Mouse (Mus musculus) urinary bladder, postnatal 25 days (tissue): ENCODE data around the gene Orai3.
"Not testable (repeated sequence)": the region's sequence is repeated elsewhere in the genome, so short reads cannot be mapped to it uniquely, and the experiment has no call there.

Experiments used
- DNase-seq: peaks from one replicate; pipeline ENCODE4 v3.0.0; 2022; ENCODE audit warnings: low spot score

Orai3 gene

DNA sequence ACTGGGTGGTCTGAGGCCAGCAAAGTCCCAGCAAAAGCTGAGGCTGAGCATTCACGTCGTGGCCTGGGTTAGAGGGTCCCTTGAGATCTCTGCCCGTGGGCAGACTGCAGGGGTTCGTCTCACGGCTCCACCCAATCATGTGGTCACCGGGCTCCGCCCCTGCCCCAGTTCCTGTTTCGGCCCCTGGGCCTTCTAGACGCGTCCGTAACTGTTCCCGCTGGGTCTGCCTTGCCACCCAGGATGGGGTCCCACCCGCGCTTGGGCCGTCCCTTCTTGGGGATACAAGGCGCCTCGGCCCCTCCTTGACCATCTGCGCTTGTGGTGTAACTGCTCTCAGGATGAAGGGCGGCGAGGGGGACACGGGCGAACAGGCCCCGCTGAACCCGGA, at the start of gene Orai3:
Gene Orai3 (plus strand): TSS at position 165 of the 388 bp plus-strand sequence.
- DNase-seq: peak; percentile 79

DNA sequence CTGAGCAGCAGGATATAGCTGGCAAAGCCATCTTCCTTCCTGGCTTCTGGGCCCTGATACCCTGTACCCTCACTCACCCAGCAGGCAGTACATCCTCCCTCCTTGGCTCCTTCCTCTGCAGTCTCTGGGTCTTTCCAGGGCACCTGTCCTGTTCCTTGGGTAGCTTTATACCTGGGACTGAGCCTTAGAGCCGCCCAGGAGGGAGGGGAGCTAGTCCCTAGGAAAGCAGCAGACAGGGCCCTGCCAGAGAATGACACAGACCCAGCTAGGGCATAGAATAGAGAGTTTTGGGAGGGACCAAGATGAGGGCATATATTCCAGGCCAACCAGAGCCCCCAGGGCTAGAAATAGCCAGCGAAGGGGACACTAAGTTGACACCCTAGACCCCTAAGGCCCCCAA, 44.1 kb upstream of the Orai3 start:
- no peak for DNase-seq

DNA sequence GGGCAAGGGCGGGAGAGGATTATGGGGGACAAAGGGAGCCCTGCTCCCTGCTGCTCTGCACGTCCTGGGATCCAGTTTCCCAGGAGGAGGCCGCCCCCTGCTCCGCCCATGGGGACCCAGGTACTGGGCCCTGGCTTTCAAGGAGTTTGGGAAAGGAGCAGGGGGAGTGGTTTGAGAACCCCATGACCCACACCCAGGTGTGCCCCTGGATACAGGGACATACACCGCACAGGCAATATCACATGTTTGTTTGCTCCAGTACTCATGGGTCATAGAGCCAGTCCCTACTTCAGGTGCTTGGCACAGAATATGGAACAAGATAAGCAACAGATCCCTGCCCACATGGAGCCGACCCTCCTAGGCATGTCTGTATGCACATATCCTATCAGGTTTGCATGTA, 43.7 kb upstream of the Orai3 start:
- no peak for DNase-seq

DNA sequence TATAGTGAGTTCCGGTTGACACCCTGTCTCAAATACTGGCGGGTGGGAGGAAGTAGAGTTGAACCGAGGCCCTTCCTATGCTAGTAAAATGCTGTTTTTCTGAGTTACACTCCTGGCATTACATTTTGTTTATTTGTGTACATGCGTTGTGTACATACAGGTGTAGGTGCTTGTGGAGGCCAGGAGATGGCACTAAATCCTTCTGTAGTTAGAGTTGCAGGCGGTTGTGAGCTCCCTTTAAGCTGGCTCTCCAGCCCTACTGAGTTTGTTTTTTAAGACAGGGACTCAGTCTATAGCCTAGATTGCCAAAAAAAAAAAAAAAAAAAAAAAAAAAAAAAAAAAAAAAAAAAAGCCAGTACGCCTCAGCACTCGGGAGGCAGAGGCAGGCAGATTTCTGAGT, 41.7 kb upstream of the Orai3 start:
- no peak for DNase-seq

DNA sequence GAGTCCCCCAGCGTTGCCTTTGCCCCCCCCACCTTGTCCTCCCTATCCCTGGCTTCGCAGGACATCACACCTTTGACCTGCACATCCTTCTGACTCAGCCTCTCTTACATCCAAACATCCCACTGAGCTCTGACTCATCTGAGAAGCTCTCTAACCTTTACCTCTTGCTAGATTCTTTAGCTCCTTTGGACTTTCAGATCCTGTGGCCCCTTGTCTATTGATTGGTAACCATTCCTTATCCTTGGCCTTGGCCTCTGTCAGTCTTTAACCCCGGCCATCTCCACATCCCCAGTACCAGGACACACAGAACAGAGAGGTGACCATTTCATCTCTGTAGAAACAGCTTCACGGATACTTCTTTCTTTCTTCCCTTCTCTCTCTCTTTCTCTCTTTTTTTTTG, 39.4 kb upstream of the Orai3 start:
- no peak for DNase-seq

DNA sequence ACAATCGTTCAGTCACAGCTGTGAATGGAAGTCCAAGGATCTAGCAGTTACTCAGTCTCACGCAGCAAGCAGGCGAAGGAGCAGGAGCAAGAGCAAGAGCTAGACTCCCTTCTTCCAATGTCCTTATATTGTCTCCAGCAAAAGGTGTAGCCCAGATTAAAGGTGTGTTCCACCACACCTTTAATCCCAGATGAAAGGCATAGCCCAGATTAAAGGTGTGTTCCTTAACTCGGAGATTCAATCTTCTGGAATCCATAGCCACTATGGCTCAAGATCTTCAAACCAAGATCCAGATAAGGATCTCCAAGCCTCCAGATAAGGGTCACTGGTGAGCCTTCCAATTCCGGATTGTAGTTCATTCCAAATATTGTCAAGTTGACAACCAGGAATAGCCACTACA, 37.5 kb upstream of the Orai3 start, which contains the start of gene Ctf2:
Gene Ctf2 (minus strand): TSS at position 101 of the 400 bp plus-strand sequence.
- not testable (repeated sequence) for DNase-seq

DNA sequence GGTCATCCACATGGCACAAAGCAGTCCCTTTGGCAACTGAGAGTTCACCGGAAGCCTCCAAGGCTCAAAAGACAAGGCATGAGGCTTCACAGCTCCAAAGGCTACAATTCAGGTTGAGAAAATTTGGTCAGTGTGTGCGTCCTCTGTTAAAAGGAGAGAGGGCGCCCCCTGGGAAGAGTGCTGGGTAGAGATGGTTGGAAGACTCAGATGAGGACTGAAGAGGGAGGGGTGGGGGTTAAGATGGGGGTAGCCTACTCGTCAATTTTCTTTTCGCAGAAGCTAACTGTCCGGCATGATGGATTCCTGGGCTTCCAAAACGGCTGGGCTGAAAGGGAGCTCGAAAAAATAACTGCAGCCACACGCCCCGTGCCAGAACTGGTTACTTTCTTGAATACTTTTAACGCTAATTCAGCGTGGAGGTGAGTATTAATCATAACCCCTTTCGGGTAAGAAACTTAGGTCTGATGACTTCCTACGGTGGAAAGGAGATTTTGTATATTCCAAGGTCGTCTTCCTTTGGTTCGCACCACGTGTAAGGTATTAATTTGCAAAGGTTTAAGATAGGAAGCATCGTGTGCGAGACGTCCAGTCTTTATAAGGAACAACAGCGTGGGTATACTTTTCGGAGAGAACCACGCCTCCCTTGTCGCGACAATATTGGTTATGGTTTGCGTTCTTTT, 25.1 kb upstream of the Orai3 start, which contains the start of gene Fbxl19:
Gene Fbxl19 (plus strand): TSS at position 178 of the 680 bp plus-strand sequence.
- peak; percentile 68 for DNase-seq

DNA sequence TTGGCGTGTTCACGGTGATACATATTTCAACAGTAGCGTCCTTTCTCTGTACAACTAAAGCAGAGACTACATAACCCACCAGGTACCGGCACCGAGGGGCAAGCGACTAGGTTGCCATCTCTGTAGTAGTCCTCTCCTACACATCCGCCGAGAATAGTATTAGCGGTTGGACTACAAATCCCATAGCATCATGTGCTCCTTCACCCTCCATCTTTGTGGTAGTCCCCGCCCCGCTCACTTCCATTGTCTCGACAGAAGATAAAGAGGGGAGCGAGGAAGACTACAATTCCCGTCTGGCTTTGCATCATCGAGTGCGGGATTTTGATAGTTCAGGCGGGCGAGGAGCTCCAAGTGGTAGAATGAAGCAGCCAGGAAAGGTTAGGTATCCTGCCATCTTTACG, 24.4 kb upstream of the Orai3 start:
- peak; percentile 71 for DNase-seq

DNA sequence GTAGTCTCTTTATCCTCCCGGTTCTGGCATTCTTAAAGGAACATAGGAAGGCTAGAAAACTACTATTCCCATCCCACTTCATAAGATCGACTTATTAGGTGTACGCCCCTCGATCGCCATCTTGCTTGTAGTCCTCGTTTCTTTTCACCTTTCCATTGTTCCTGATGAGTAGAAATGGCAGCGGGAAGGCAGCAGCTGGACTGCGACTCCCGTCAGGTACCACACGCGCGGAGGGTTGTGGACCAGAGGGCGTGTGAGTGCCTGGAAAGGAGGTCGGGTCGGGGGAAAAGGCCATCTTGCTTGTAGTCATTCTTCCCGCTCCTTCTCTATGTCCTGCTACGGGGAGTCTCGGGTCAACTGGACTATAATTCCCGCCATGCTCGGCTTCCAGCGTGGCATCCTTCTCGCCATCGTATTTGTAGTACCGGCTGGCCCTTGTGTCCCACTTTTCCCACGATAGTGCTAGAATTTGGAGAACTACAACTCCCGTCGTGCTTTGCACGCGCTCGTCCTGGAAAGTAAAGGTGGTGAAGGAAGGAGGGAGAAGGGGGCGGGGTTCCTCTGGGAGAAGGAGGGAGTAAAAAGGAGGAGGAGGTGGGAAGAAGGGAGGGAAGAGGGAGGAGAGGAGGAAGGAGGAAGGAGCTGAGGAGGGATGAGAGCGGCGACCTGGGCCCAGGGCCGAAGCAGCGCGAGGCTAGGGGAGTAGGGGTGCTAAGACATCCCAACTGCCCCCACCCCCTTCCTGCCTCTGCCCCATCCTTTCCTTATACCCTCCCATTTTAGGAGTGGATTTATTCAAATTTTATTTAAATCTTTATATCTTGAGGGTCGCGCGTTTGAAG, 23.7 kb upstream of the Orai3 start:
- peak; percentile 82 for DNase-seq

DNA sequence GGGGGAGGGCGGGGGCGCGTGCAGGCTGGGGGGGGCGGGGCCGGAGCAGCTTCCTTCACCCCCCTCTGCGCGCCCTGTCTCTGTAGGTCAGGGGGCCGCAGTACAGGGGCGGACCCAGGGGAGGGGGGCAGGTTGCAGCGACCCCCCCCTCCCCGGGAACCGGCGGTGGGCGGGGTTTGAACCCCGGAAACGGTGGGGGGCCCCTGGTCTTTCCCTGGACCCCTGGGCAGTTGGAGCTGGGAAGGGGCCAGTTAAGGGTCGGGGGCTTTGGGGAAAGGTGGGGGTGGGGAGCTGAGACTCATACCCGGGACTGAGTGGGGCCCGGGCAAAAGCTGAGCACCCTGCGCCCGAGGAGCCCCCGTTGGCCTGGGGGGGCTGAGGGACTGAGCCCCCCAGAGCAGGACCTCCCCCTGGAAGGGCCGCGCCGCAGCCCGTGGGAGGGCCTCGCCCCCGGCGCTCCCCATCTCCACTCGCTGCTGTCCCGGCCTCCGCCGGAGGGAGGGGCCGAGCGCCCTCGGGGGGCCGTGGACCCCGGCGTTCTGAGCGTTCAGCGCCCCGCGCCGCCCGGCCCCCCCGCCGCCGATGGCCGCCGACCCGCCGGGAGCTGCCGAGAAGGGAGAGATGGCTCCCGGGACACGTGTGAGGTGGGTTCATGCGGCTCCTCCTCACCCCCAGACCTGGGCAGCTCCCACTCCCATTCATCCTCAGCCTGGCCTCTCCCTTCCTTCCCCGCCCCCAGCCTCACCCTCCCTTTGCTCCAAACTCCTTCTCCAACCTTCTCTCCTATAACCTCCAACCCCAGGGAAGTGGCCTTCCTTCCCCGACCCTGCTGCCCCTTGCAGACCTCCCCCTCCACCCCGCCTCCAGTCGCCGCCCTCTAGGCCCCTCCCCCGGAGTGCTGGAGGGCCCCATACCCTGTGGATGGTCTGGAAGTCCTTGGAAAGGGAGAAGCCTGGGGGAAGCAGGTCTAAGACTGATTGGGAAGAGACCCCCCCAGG, 22.8 kb upstream of the Orai3 start:
- DNase-seq: no peak

DNA sequence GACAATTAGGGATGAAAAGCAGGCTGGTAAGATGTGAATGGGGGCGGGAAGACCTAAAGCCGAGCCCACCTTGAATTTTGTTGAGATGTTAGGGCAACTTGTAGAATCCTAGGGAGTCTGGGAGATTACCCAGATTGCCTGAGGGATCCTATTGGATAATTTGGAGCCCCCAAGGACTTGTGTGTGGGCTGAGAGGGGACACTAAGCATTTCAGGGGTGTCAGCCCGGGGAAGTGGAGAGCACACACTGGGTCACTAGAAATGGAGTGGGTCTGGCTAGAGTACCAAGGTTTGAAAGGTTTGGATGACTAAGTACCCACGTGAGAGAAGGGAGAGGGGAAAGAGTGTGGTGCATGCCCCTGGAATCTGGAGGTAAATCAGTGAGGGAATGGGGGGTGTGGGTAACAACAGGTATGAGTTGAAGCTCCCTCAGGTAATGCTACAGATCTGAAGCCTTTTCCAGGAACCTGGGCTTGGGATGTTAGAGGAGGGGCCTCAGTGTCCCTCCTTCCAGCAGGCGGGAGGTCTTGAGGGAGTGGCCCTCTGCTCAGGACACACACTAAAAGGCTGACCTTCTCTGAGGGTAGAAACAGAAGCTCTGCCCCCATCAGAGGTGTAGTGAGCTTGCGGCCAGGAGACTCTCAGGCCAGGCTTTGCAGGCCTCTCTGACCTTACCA, 21.9 kb upstream of the Orai3 start:
- no peak for DNase-seq

DNA sequence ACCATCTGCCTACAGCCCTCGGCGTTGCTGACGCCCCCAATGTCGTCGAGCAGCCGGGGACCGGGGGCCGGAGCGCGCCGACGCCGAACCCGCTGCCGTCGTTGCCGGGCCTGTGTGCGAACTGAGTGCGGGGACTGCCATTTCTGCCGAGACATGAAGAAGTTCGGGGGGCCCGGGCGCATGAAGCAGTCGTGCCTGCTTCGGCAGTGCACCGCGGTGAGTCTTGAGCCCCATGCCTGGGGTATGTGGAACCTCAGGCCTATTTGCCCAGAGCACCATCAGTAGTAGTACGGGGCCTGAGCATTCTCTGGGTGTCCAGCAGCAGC, 21.4 kb upstream of the Orai3 start:
- DNase-seq: no peak

DNA sequence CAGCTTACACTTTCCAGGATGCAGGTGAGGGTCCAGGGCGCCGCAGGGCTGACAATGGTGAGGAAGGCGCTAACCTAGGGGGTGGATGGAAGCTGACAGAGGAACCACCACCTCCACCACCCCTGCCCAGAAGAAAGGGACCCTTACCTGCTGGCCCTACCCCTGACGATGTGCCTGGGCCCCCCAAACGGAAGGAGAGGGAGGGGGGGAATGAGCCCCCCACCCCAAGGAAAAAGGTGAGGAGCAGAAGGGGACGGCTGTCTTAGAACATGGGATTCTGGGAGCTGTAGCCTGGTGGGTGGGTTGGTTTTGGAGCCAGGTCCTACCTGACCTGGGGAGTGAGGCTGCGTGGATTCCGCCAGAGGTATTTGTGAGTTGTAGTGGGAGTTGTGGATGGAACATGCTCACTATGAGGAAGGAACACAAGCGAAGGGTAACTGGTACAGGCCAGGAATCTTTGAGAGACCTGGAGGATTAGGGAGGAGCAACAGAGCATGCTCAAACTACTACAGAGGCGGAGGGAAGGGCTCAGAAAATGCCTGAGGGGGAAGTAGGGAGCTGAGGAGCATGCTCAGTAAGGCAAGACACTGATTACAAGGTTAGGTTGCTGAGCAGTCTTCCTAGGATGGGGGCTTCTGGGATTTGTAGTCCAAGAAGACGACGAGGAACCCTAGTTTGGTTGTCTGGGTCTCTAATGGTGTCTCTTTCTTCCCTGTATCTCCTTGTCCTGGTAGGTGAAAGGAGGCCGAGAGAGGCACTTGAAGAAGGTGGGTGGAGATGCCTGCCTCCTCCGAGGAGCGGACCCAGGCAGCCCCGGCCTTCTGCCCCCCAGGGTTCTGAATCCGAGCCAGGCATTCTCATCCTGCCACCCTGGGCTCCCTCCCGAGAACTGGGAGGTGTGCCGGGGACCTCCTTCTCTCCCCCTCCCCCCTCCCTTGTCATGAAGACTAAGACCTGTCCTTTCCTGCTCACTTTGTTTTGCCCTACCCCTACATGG, 19.2 kb upstream of the Orai3 start:
- no peak for DNase-seq

DNA sequence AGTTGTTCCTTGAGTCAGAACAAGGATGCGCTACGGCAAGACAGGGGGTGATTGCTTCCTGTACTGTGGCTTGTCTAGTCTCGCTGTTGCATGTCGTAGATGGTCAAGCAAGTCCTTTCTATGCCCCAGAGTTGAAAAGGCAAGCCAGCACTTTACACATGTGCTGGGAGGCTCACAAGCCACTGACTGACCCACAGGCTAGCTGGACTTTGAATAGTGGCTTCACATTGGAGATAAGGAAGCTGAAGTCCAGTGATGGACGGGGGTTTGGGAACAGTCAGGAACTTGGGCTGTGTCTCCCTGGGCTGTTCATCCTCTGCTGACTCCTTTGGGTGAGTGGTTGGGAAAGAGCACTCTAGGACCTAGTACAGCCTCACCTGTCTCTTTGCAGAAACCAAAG, 18.0 kb upstream of the Orai3 start:
- DNase-seq: no peak

DNA sequence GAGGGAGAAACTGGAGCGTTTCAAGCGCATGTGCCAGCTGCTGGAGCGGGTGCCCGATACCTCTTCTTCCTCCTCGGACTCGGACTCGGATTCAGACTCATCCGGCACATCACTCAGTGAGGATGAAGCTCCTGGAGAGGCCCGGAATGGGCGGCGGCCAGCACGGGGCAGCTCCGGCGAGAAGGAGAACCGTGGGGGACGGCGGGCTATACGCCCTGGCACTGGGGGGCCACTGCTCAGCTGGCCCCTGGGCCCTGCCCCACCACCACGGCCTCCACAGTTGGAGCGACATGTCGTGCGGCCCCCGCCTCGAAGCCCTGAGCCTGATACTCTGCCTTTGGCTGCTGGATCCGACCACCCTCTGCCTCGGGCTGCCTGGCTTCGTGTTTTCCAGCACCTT, 17.5 kb upstream of the Orai3 start:
- DNase-seq: no peak

DNA sequence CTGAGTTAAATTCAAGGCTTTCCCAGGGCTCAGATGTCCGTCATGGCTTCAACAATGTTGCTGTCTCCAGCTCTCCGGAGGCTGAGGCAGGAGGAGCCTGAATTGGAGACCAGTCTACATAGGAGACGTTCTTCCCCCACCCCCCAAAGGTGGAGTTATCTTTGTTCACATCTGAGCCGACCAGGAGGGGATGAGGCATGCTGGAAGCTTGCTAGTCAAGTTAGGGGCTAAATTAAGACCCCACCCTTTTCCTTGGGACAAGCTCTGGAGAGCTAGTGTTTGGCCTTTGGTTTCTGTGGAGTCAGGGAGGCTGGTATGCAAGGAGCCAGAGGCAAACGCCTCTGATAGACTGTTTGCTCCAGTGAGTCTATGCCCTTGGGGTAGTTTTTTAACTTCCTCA, 16.5 kb upstream of the Orai3 start:
- no peak for DNase-seq

DNA sequence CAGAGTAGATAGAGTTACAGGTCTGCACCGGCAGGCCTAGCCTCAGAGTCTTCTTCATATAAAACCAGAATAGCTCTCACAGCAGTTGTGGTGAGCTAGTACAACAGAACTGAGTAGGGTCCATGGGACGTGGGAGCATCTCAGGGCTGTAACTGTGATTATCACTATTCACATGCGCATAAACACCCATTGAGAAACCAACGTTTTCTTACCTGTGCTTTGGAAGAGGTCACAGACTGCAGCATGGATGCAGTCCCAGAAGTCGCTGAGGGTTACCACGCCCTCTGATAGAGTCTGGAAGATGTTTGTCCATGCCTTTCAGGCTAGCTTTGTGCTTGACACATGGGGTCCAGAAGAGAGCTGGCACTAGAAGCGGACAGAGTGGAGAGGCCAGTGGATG, 15.9 kb upstream of the Orai3 start:
- DNase-seq: no peak

DNA sequence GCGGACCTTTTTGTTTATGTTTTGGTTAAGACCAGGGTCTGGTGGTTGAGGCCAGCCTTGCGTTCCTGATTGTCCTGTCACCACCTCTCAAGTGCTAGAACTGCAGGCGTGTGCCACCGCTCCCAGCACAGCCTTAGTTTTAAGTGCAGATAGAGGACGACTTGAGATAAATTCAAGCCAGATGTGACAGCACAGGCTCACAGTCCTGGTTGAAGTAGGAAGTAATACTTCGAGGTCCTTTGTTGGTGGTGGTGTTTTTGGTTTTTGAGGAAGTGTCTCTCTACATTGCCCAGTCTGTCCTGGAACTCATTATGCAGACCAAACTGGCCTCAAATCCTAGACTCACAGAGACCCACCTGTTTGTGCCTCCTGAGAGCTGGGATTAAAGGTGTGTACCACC, 9.9 kb upstream of the Orai3 start:
- no peak for DNase-seq

DNA sequence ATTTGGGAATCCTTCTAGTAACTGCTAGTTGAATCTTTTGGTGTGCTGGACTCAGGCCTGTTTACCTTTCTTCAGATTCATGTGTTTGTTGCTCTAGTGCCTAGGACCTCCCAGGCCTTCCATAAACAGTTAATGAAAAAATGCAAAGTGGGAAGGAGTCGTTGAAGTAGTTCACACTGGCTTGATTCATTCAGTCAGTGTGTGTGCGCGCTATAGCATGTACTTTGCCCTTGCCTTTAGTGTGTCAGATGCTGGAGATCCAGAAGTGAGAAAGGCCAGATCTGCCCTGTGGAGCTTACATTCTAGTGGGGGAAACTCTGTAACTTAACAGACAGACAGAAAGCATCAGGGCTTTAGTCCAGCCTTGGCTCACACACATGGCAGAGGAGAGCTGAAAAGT, 9.1 kb upstream of the Orai3 start:
- DNase-seq: no peak

DNA sequence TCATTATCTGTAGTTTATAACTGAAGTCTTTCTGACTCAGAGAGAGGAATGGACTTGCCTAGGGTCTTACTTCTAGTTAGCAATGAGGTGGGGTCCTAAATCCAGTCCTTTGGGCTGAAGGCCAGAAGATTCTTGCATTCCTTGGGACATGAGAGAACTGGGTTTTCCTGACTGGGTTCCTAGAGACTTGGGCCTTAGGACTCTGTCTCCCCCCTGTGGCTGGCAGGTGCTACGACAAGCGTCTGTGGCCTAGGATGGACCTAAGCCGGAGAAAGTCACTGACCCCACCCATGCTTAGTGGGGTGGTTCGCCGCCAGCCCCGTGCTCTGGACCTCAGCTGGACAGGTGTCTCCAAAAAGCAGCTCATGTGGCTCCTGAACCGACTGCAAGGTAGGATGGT, 8.6 kb upstream of the Orai3 start:
- DNase-seq: peak; percentile 73

DNA sequence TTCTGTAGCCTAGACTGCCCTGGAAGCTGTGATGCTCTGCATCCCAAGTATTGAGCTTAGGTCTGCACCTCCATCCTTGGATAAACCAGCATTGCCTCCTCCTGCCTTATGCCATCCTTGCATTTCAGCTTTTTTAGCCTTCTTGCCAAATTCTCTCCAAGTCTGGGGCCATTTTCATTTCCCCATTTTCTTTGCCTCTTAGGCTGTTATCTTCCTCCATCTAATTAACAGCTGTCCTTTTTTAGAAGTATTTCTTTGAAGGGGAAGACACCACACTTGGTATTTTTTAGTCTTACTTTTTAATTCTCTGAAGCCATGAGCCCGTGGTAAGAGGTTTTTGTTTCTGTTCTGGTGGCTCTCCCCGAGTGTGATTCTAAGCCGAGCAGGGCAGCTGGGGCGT, 6.0 kb upstream of the Orai3 start:
- DNase-seq: no peak
